Mouse (Mus musculus) cerebellum, postnatal 36 days (tissue): Measurements from ENCODE around the gene Nrg3.
"Not testable (repeated sequence)": the region's sequence is repeated elsewhere in the genome, so short reads cannot be mapped to it uniquely, and the experiment has no call there.

Experiments used
- DNase-seq, 2 experiments: peaks; one replicate each; pipeline ENCODE4 v3.0.0; 2021 to 2022; ENCODE audit warnings: mixed read lengths in 2 of 2

The Nrg3 gene

GRCm38 (mm10) chr14:39191946-39192345, 280.9 kb downstream of the Nrg3 start:
- DNase-seq, result peak in 1 of 2 experiments; percentile 22

GRCm38 (mm10) chr14:39173709-39174108, 299.2 kb downstream of the Nrg3 start:
- peak; percentile 51 to 54 for DNase-seq

- no peak for DNase-seq
These were observed 312.7 kb downstream of the Nrg3 start for GRCm38 (mm10) chr14:39160140-39160539.

- no peak for DNase-seq
These were observed 317.4 kb downstream of the Nrg3 start for GRCm38 (mm10) chr14:39155462-39155861.

- DNase-seq, result no peak
These were observed 343.1 kb downstream of the Nrg3 start for GRCm38 (mm10) chr14:39129766-39130165.

GRCm38 (mm10) chr14:39117977-39118376, 354.9 kb downstream of the Nrg3 start:
- no peak for DNase-seq

- DNase-seq, result not testable (repeated sequence)
These were observed 356.2 kb downstream of the Nrg3 start for GRCm38 (mm10) chr14:39116522-39117231.

GRCm38 (mm10) chr14:39109566-39109965, 363.3 kb downstream of the Nrg3 start:
- DNase-seq, result peak; percentile 18 to 44

- peak in 1 of 2 experiments; percentile 17 for DNase-seq
These were observed 366.1 kb downstream of the Nrg3 start for GRCm38 (mm10) chr14:39106776-39107175.

GRCm38 (mm10) chr14:39095219-39095618, 377.7 kb downstream of the Nrg3 start:
- DNase-seq, result no peak

- no peak for DNase-seq
These were observed 393.4 kb downstream of the Nrg3 start for GRCm38 (mm10) chr14:39079461-39079860.

GRCm38 (mm10) chr14:39051542-39051941, 421.3 kb downstream of the Nrg3 start:
- no peak for DNase-seq

GRCm38 (mm10) chr14:39049021-39049420, 423.9 kb downstream of the Nrg3 start:
- no peak for DNase-seq

GRCm38 (mm10) chr14:39044290-39044689, 428.6 kb downstream of the Nrg3 start:
- DNase-seq, result no peak

- peak; percentile 7 to 23 for DNase-seq
These were observed 429.1 kb downstream of the Nrg3 start for GRCm38 (mm10) chr14:39043793-39044192.

GRCm38 (mm10) chr14:39043384-39043783, 429.5 kb downstream of the Nrg3 start:
- no peak for DNase-seq

GRCm38 (mm10) chr14:39039046-39039445, 433.8 kb downstream of the Nrg3 start:
- peak; percentile 33 to 40 for DNase-seq

- DNase-seq, result no peak
These were observed 438.4 kb downstream of the Nrg3 start for GRCm38 (mm10) chr14:39034482-39034881.

- no peak for DNase-seq
These were observed 449.8 kb downstream of the Nrg3 start for GRCm38 (mm10) chr14:39023065-39023464.

- no peak for DNase-seq
These were observed 458.8 kb downstream of the Nrg3 start for GRCm38 (mm10) chr14:39014126-39014525.

GRCm38 (mm10) chr14:38997843-38998242, 475.0 kb downstream of the Nrg3 start:
- DNase-seq, result no peak

- DNase-seq, result no peak
These were observed 480.4 kb downstream of the Nrg3 start for GRCm38 (mm10) chr14:38992574-38992866.

- DNase-seq, result peak; percentile 39 to 56
These were observed 480.9 kb downstream of the Nrg3 start for GRCm38 (mm10) chr14:38991847-38992573.

GRCm38 (mm10) chr14:38959367-38959766, 513.5 kb downstream of the Nrg3 start:
- DNase-seq, result no peak
